Mouse (Mus musculus) cerebellum, adult 9-11 months (tissue): ENCODE results near the gene Zc3h18.

ENCODE experiments used
- DNase-seq: peaks from one replicate; pipeline ENCODE4 v3.0.0; 2022

Gene Zc3h18

DNA sequence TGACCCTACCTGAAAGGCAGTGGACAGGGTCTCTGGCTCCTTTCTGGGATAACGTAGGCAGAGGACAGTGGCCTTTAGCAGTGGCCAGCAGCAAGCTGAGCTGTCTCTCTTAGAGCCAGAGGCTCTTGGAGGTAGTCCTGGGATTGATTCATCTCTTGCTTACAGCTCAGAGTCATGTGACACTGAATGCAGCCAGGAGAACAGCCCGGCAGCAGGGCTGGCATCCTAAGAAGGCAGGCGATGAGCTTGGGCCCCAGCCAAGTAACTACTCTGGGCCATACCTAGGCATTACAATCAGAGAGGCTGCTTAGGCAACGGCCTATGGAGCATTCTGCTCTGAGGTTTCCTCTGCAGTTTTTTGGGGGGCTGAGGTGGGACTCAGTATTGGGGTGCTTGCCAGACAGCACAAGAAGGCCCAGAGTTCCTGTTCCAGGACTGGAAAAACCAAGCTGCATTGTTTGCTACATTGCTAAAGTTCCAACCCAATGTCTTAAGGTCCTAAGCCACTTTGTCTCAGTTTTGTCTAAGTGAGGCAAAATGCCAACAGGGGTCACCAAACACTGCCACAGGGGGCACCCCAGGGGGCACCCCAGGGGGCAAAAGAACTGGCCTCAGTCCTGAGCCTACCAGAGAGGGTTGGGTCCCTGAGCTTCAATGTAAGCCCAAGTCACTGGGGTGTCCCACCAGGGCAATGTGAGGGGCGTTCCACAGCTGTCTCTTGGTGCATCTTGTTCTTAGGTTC is 28.4 kb upstream of the Zc3h18 start:
- DNase-seq: peak; percentile 93

GRCm38 (mm10) chr8:122349357-122350297 is 26.8 kb upstream of the Zc3h18 start:
- DNase-seq: no peak

- DNase-seq: no peak
These were observed 25.9 kb upstream of the Zc3h18 start for GRCm38 (mm10) chr8:122350309-122351089.

GRCm38 (mm10) chr8:122354157-122354556 is 22.3 kb upstream of the Zc3h18 start:
- no peak for DNase-seq

- no peak for DNase-seq
These were observed 20.5 kb upstream of the Zc3h18 start for GRCm38 (mm10) chr8:122355642-122356606.

DNA sequence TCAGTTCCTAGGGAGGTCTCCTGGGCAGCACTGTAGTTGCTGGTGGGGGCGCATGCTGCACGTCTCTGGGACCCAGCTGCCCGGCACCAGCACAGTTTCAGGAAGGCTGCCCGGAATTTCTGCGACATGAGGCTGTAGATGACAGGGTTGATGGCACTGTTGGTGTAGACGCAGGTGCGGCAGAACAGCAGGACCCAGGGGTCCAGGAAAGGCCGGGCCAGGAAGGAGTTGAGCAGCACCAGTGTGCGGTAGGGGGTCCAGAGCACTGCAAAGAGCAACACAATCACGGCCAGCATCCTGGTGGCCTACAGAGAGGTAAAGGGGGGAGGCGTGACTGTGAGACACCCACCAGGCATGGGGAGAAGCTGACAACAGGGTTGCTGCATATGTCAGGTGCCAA is 19.2 kb upstream of the Zc3h18 start:
- no peak for DNase-seq

DNA sequence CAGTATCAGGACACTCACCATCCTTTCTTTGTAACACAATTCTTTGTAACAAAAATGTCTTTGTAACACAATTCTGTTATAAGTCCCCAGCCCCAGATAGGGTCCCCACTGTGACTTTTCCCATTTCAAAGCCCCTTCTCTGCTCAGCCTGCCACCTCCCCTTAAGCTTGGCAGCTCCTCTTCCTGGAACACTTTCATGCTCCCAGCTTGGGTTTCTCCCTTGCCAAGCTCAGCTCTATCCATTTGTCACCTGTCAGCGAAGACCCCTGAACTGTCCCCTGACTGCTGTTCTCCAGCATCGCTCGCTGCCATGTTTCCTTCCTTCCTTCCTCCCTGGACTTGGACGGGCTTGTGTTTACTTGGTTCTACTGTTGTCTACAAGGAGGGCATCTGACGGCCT is 18.8 kb upstream of the Zc3h18 start:
- DNase-seq: no peak

GRCm38 (mm10) chr8:122359111-122359775 is 17.2 kb upstream of the Zc3h18 start:
- DNase-seq: no peak

- DNase-seq: no peak
These were observed 15.6 kb upstream of the Zc3h18 start, which contains the start of gene Trhr2 for GRCm38 (mm10) chr8:122360696-122361416. Gene Trhr2 (minus strand): TSS chr8:122360746.

GRCm38 (mm10) chr8:122362271-122362670 is 14.1 kb upstream of the Zc3h18 start:
- DNase-seq: no peak

GRCm38 (mm10) chr8:122362967-122363366 is 13.4 kb upstream of the Zc3h18 start:
- no peak for DNase-seq

DNA sequence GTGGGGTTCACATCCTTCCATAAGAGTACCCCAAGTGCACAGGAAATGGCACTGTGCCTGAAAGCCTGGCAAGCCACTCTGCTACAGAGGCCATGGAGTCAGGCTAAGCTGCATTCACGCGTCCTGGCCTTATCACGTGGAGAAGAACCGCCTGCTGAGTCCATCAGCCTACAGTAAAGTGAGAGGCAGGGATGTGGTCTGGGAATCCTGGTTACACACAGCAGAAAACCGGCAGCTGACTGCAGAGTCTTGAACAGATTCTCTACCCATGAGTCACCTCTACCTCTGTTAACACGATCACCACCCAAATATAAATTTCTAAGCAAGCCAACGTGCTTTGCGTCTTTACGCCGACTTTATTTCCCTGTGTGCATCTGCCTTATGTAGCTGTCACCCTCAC is 7.9 kb upstream of the Zc3h18 start:
- DNase-seq: no peak

GRCm38 (mm10) chr8:122369665-122370064 is 6.7 kb upstream of the Zc3h18 start:
- DNase-seq: peak; percentile 57

DNA sequence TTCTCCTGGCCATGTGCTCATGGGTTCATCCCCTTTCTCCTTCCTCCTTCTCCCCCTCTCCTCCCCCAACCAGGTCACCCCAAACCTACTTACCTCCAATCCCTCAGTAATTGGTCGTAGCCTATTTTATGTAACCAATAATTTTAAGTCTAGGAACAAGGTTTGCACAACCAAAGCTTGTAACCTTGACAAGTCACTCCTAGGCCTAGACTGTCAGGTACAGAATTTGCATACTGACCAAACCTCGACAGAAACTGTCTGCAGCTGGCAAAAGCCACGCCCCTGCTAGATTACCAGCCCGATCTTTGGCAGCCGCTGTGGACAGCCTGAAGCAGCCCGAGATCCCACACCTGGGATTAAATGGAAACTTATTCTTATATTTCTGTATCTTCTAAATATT is 4.7 kb upstream of the Zc3h18 start:
- no peak for DNase-seq

GRCm38 (mm10) chr8:122375320-122375719 is 1.1 kb upstream of the Zc3h18 start:
- peak; percentile 54 for DNase-seq

DNA sequence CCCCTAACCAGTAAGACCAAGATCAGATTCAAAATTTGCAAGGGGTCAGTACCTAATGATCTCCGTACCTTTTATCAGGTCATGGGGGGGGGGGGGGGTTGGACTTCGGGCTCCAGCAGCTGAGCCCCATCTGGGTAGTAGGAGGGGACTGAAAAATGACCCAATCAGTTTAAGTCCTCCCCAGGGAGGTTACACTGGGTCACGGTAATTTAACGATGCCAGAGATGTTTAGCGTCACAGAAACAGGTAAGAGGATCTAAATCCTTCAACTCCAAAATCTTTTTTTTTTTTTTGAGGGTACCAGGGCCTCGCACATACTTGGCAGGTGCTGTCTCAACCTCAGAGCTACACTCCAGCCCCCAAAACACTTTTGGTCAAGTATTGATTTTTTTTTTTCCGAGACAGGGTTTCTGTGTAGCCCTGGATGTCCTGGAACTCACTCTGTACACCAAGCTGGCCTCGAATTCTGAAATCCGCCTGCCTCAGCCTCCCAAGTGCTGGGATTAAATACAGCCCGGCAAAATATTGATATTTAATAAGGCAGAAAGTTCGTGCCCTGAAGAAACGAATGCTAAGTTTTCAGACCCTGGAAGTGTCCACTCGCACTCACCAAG is 551 bp upstream of the Zc3h18 start:
- no peak for DNase-seq

DNA sequence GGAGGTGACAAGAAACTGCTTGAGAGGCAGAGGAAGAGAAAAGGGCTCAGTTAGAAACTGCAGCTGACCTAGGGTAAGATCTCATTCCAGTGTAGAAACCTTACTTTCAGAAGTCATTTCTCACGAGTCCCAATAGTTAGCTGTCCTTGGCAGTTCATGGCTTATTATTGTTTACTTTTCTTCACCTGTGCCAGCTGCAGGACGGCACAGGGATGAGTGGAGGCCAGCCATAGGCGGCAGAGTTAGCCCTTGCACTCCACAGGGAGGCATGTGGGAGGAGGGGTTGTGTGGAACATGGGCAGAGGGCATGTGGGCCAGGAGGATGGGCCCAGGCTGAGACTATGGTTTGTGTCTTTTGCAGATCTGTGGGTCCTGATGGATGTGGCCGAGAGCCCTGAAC is 6.6 kb downstream of the Zc3h18 start:
- DNase-seq: no peak

DNA sequence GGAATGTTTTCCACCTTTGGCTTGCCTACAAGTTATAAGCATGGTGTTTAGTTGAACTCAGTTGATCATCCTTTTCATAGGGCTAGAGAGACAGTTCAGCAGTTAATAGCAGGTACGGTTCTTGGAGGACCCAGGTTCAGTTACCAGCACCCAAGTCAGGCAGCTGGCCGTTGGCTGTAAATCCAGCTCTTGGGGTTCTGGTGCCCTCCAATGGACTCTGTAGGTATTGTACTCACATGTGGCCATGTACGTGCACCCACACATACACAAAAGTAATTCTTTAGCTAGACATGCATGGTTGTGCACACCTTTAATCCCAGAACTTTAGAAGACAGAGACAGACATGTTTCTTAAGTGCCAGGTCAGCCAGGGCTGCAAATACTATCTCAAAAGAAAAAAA is 12.9 kb downstream of the Zc3h18 start:
- no peak for DNase-seq

DNA sequence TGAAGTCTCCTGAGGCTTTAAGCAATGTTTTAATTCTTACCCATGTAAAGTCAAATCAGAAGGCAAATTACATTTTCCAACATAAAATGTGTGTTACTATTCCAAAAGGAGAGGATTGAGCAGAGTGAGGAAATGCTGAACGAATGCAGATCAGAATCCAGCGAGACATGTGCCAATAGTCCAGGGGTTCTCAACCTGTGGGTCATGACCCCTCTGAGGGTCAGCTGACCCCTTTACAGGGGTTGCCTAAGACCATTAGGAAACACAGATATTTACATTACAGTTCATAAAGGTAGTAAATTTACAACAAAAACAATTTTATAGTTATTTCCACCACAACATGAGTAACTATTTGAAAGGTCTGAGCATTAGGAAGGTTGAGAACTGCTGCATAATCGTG is 14.3 kb downstream of the Zc3h18 start:
- DNase-seq: no peak

DNA sequence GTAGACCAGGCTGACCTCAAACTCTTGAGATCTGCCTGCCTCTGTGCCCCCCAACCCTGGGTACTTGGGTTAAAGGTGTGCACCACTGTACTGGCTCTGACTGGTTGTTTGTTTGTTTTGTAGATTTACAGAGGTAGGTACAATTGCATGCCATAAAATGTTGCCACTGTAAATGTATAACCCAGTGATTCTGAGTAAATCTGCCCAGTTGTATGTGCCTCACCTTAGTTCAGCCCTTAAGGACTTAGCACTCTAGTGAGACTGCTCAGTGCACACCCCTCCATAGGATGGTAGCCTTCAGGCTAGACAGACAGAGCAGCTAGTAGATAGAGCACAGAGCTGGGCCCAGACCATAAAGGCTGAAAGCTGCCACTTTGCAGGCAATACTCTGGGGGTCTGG is 17.3 kb downstream of the Zc3h18 start:
- DNase-seq: no peak
